ENCODE assay signal across 8 mouse cellular contexts in the genomic region with DNA sequence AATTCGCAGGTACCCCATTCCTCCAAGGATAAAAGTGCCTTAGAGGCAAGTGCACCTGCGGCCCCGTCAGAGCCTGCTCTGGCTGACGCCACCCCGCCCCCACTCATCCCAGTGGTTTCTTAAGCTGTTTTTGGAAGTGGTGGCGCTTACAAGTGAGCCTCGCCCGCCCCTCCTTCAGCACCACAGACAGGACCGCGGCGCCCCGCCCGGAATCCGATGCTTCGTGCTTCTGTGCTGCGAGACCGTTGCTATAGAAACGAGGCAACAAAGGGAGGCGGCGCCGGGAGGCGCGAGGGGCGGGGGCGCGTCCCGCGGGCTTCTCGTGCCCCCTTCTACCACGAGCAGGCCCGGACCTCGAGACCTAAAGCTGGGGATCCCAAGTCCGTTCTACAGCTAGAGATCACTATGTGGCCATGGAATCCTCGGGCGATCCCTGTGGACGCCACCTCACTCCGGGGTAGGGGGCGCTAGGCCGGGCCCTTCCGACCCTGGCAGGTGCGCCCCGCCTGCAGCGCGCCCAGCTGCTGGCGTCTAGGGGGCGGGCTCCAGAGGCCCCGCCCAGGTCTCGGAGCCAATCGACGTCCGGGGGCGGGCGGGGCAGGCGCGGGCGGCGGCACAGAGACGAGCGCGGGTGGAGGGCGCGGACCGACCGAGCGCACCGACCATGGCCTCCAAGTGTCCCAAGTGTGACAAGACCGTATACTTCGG. TPM values are rescaled to one million over a fixed set of nuclear protein-coding genes. Genes with fewer than 3 reads are reported as not detected.
DNase-seq lines count a peak whose midpoint lies in the region; ATAC-seq and TF ChIP-seq lines count a peak whose summit lies in the region.

A gene (plus strand): TSS at position 329 of the 708 bp plus-strand sequence.

- peak within 1 kb of the TSS; percentile 66 for H3K4me3 ChIP-seq in hindbrain, embryonic 13.5 days

- peak within 1 kb of the TSS; percentile 89 for H3K27ac ChIP-seq in hindbrain, embryonic 13.5 days

- POLR2A ChIA-PET in Patski (lab: Charles Lee): interaction anchor here (1.0 to 1.9 kb wide), 3 partner anchors 11 to 16 kb away, joined by 4 to 5 read pairs (median 4); a partner anchor contains a TSS

- peaks cover 56% of the 10 kb centered on the region for H3K4me1 ChIP-seq in hindbrain, embryonic 13.5 days (replicated peaks)

- CTCF ChIA-PET in Patski (lab: Charles Lee): interaction anchor here (2.0 kb wide), 1 partner anchor 11 kb away, joined by 5 read pairs; no protein-coding TSS in a partner anchor

- H3K4me2 ChIP-seq in hindbrain, embryonic 13.5 days: peak within 1 kb of the TSS; percentile 73

- peaks cover 55% of the 10 kb centered on the region for H3K36me3 ChIP-seq in hindbrain, embryonic 13.5 days

- TF ChIP-seq CTCF in Patski (IDR thresholded peaks at IDR 0.05): no peak

- peak; percentile 77 for ATAC-seq in Patski
- ATAC-seq in hindbrain, embryonic 13.5 days (ENCODE audit: low FRiP score): peak; percentile 86

- in situ Hi-C loops in Patski (cut with MboI; ENCODE audit: low pct_unique_long_range_greater_than_20kb): no loop called here

- peak within 1 kb of the TSS; percentile 82 for H3K9ac ChIP-seq in hindbrain, embryonic 13.5 days

- DNase-seq in Patski (ENCODE audit: low read depth, low spot score): no peak
- DNase-seq in cerebellum, postnatal 14 days: peak; percentile 68 to 76
- DNase-seq in frontal cortex, postnatal 25 days (ENCODE audit: low spot score in 2 of 2): peak; percentile 87 to 89
- peak; percentile 92 to 93 for DNase-seq in layer of hippocampus, postnatal 14 days (ENCODE audit: low spot score in 2 of 2)
- peak; percentile 97 for DNase-seq in lung, postnatal 10 days
- peak; percentile 96 for DNase-seq in right cerebral cortex, adult 18-20 months
- DNase-seq in urinary bladder, adult 2 months (ENCODE audit: low spot score): peak; percentile 89

- no peaks in the 10 kb centered on the region for H3K27me3 ChIP-seq in Patski
- H3K27me3 ChIP-seq in hindbrain, embryonic 13.5 days: no peaks in the 10 kb centered on the region

- under 1% methylated on average over 68 of the region's 68 CpGs for WGBS in hindbrain, embryonic 13.5 days

- H3K9me3 ChIP-seq in hindbrain, embryonic 13.5 days: no peaks in the 10 kb centered on the region

RNA-seq across cellular contexts. Expression of the gene that starts here (rescaled TPM):
- 101 TPM for polyA plus RNA-seq in Patski (2021)
- polyA plus RNA-seq in hindbrain, embryonic 13.5 days (2015; fragmentation: Nextera tagmentation; extraction: Ambion mirVana): 324 and 347 TPM in 2 replicates
- 100 to 1,000 TPM; 118 TPM for total RNA-seq in layer of hippocampus, postnatal 14 days (2021)
- 303 and 339 TPM in 2 replicates for polyA plus RNA-seq in urinary bladder, adult 2 months (2012; rRNA removed)
